Mouse (Mus musculus): Measurements from ENCODE around the gene Zfp367.

Gene Zfp367

DNA sequence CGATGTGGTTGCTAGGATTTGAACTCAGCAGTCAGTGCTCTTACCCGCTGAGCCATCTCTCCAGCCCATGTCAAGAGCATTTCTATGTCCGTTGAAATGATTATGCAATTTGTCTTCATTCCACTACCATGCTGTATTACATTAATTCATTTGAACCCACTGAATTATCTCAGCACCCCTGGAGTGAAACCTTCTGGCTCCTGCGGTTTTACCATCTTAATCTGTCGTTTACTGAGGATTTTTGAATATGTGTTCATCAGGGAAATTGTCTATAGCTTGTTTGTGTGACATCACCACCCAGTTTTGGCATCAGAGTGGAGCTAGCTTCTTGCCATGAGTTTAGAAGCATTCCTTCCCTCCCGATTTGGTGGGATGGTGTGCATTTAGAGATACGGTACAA lies 62.0 kb downstream of the Zfp367 start:
- DNase-seq (ENCODE audit: low read depth, low spot score) = no peak

DNA sequence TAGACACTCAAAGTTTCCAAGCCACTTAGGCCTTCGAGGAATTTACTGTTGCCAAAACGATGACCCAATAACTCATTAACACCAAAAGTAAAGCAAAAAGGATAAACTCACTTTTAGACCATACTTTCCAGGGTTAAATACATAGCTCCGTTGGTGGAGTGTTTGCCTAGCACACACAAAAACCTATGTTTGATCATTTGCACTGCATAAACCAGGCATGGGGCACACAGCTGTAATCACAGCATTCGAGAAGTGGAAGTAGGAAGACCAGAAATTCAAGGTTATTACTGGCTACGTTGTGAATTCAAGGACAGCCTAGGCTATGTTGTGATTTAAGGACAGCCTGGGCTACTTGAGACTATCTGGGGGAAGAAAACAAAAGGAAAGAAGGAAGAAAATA lies 62.7 kb downstream of the Zfp367 start:
- no peak for DNase-seq (ENCODE audit: low read depth, low spot score)

DNA sequence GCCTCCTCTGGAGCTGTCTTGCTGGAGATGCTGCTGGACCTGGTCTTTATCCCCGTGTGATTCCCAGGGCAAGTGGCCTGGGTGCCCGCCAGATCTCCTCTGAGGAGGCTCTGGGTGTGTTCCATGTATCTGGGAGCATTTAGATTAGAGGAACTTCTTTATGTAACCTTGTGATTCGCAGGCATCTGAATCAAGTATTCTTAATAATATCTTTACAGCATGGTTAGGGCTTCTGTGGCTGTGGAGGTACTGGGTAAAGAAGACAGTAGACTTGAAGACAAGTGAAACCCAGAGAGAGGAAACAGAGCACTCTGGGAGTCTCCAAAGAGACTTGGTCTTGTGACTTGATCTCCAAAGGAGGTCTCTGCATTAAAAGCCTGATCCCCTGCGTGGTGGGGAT lies 63.9 kb downstream of the Zfp367 start, which contains the start of gene Hsd17b3:
TSS of gene Hsd17b3 (minus strand) at position 101 of the 400 bp plus-strand sequence.
- no peak for DNase-seq (ENCODE audit: low read depth, low spot score)

DNA sequence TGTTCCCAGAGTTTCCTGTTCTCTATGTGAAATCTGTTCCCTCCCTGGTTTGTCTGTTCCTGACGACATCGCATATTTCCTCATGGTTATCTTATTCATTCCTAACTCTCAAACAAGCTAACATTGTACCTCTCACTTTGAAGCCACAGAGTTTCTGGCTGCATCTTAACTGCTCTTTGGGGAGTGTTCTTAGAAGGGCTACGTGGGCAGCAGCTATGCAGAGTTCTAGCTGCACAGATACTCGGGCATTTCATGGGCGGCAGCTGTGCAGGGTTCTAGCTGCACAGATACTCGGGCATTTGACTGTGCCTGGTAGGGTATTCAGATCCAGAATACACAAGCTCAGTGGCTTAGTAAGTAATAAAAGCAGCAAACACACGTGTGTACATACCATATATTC lies 64.9 kb downstream of the Zfp367 start:
- no peak for DNase-seq (ENCODE audit: low read depth, low spot score)

DNA sequence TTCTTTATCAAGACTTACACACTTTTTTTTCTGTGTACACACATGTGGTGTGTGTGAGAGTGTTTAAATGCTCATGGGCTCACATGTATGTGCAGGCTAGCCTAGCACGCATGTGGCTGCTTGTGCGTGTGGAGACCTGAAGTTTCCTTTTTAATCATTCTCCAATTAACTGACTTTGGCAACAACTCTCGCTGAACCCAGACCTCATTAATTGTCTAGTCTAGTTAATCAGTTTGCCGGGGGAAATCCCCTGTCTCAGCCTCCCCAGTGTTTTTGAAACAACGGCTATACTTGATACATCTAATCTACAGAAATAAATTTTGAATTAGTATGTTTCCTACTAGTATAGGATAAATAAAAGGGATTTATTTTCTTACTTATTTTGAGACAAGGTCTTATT lies 67.0 kb downstream of the Zfp367 start:
- DNase-seq (ENCODE audit: low read depth, low spot score) = no peak

DNA sequence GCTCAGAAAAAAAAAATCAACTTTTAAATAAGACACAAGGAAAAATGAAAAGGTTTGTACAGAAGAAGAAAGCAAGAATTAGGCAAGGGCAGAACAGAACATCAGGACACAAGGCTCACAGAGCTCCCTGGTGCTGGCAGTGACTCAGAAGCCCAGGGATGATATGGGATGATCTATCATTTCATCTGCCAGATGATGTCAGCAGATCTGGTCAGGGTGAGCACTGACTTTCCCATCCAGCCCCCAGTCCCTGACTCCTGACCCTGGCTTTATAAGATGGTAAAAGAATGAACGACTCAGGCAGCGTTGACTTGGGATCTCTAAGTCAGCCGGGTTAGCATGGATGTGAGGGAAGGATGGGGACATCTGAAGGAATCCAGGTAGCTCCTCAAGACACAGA lies 69.7 kb downstream of the Zfp367 start:
- no peak for DNase-seq (ENCODE audit: low read depth, low spot score)

All from WW6 (cell line).